Mouse (Mus musculus): ENCODE measurements around the gene Enox1. TPM values are rescaled to one million over a fixed set of nuclear protein-coding genes. Genes with fewer than 3 reads are reported as not detected.

The Enox1 gene
- total and polyA plus RNA-seq, 3 experiments: not detected

DNA sequence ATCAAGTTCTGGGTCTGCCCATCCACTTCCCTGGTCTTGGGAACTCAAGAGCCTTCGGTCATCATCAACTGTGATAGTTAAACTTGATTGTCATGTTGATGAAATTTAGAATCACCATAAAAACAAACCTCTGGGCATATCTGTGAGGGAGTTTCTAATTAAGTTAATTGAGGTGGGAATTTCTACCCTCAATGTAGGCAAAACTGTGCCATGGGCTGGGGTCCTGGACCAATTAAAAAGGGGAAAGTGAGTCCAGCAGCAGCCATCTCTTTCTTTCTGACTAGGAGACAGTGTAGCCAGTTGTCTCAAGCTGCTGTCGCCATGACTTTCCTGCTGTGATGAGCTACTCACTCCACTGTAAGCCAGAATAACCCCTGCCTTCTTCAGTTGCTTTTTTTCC is 335.2 kb downstream of the Enox1 start:
- no peaks in the 10 kb centered on the region for H3K79me2 ChIP-seq (replicated peaks; ENCODE audit: control insufficient read depth, extremely low read depth, insufficient read depth, poor library complexity, severe bottlenecking)
- peaks cover 75% of the 10 kb centered on the region for H3K9me3 ChIP-seq (replicated peaks; ENCODE audit: low read length)
- H3K27ac ChIP-seq (ENCODE audit: insufficient read depth, low read depth): no peak overlapping the region
- H3K4me1 ChIP-seq (ENCODE audit: control insufficient read depth in 1 of 2, insufficient read depth in 2 of 2): no peaks in the 10 kb centered on the region
- H3K9ac ChIP-seq (ENCODE audit: insufficient read depth, low read depth): no peak overlapping the region
- TF ChIP-seq GABPA (IDR thresholded peaks at IDR 0.05; ENCODE audit: insufficient replicate concordance, low read depth, low read length) (no peak), CHD1 (IDR thresholded peaks at IDR 0.05; ENCODE audit: low read depth, low read length) (no peak), MAX (IDR thresholded peaks at IDR 0.05; ENCODE audit: low read length) (no peak), HCFC1 (IDR thresholded peaks at IDR 0.05; ENCODE audit: low read depth, low read length) (no peak), ELF1 (IDR thresholded peaks at IDR 0.05; ENCODE audit: low read depth, low read length) (no peak), ETS1 (conservative IDR thresholded peaks at IDR 0.05; ENCODE audit: low read depth, low read length) (no peak), POLR2A (IDR thresholded peaks at IDR 0.05; ENCODE audit: low read depth, low read length) (no peak), EP300 (IDR thresholded peaks at IDR 0.05; ENCODE audit: low read length) (no peak), USF2 (conservative IDR thresholded peaks at IDR 0.05; ENCODE audit: low read depth, low read length) (no peak), CHD2 (IDR thresholded peaks at IDR 0.05; ENCODE audit: low read length) (no peak), USF1 (IDR thresholded peaks at IDR 0.05; ENCODE audit: low read depth, low read length) (no peak), SMC3 (IDR thresholded peaks at IDR 0.05; ENCODE audit: low read depth, low read length) (no peak), NELFE (IDR thresholded peaks at IDR 0.05; ENCODE audit: low read depth, low read length) (no peak), IRF4 (IDR thresholded peaks at IDR 0.05; ENCODE audit: low read depth, low read length) (no peak), MEF2A (IDR thresholded peaks at IDR 0.05; ENCODE audit: borderline replicate concordance, low read depth, low read length) (no peak), CTCF (conservative IDR thresholded peaks at IDR 0.05 in 1 of 2, IDR thresholded peaks at IDR 0.05 in 1 of 2; ENCODE audit: low read depth in 2 of 2, low read length in 2 of 2) (no peak)
- dilution Hi-C loops (cut with MboI; ENCODE audit: extremely low pct_ligation_motif_present, extremely low pct_unique_long_range_greater_than_20kb, low sequenced_read_pairs) (no loop called here), in situ Hi-C loops (cut with MboI; ENCODE audit: low pct_ligation_motif_present, low pct_unique_long_range_greater_than_20kb, low sequenced_read_pairs) (no loop called here)
- H3K4me3 ChIP-seq (replicated peaks in 1 of 3; ENCODE audit: low read depth in 2 of 3, low read length in 2 of 3, poor library complexity in 1 of 3): no peak overlapping the region
- H3K4me2 ChIP-seq (ENCODE audit: insufficient read depth, low read depth, poor library complexity, severe bottlenecking): no peak overlapping the region
- DNase-seq (ENCODE audit: extremely low read depth): no peak
- no peaks in the 10 kb centered on the region for H3K36me3 ChIP-seq (replicated peaks in 1 of 2; ENCODE audit: control insufficient read depth in 1 of 2, insufficient read depth in 1 of 2, low read length in 1 of 2)
- no peaks in the 10 kb centered on the region for H3K27me3 ChIP-seq (replicated peaks)

DNA sequence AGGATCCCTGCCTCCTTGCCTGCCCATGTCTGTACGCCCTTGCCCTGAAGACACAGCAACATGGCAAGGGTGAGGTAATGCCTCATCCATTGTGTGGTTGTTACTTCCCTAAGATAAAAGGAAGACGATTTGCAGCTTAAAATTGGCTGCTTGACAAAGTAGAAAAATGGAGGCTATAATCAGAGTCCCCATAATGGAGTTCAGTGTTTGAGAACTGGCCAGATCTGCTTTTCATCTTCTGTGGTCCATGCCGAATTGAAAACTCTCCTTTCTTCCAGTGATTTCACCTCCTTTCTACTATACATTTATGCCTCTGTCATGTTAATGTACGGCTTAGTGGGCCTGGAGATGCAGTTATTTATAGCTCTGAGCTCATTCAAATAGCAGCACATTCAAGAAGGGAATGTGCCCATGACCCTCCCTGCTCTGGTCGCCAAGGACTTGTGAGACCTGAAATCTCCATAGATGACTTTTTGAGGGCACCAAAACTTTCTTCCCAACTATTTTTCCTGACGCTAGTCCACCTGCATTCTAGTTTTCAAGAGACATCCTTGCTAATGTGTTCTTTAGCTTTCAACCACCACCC is 343.5 kb downstream of the Enox1 start:
- TF ChIP-seq MAZ (IDR thresholded peaks at IDR 0.05; ENCODE audit: low read depth, low read length) (no peak), TBP (conservative IDR thresholded peaks at IDR 0.05; ENCODE audit: low read depth, low read length) (no peak), ZMIZ1 (IDR thresholded peaks at IDR 0.05; ENCODE audit: low read depth, low read length) (no peak), MYC (IDR thresholded peaks at IDR 0.05; ENCODE audit: low read depth, low read length) (no peak), POLR2AphosphoS2 (IDR thresholded peaks at IDR 0.05; ENCODE audit: low read depth, low read length) (no peak), ZKSCAN1 (IDR thresholded peaks at IDR 0.05; ENCODE audit: borderline replicate concordance, low read depth, low read length) (no peak), EP300 (IDR thresholded peaks at IDR 0.05; ENCODE audit: low read length) (no peak), ZNF384 (IDR thresholded peaks at IDR 0.05; ENCODE audit: low read depth, low read length) (no peak), KAT2A (IDR thresholded peaks at IDR 0.05; ENCODE audit: insufficient replicate concordance, low read length) (no peak), MXI1 (IDR thresholded peaks at IDR 0.05; ENCODE audit: low read depth, low read length) (no peak)
- H3K27ac ChIP-seq (ENCODE audit: insufficient read depth, low read depth): no peak overlapping the region
- no peaks in the 10 kb centered on the region for H3K79me2 ChIP-seq (replicated peaks; ENCODE audit: control insufficient read depth, extremely low read depth, insufficient read depth, poor library complexity, severe bottlenecking)
- in situ Hi-C loops (cut with MboI; ENCODE audit: low pct_ligation_motif_present, low pct_unique_long_range_greater_than_20kb, low sequenced_read_pairs) (no loop called here), dilution Hi-C loops (cut with MboI; ENCODE audit: extremely low pct_ligation_motif_present, extremely low pct_unique_long_range_greater_than_20kb, low sequenced_read_pairs) (no loop called here)
- H3K4me3 ChIP-seq (replicated peaks in 1 of 3; ENCODE audit: low read depth in 2 of 3, low read length in 2 of 3, poor library complexity in 1 of 3): no peak overlapping the region
- peaks cover 66% of the 10 kb centered on the region for H3K9me3 ChIP-seq (replicated peaks; ENCODE audit: low read length)
- no peak for DNase-seq (ENCODE audit: extremely low read depth)
- no peak overlapping the region for H3K9ac ChIP-seq (ENCODE audit: insufficient read depth, low read depth)
- no peaks in the 10 kb centered on the region for H3K4me1 ChIP-seq (ENCODE audit: control insufficient read depth in 1 of 2, insufficient read depth in 2 of 2)
- no peaks in the 10 kb centered on the region for H3K27me3 ChIP-seq (replicated peaks)
- no peaks in the 10 kb centered on the region for H3K36me3 ChIP-seq (replicated peaks in 1 of 2; ENCODE audit: control insufficient read depth in 1 of 2, insufficient read depth in 1 of 2, low read length in 1 of 2)
- no peak overlapping the region for H3K4me2 ChIP-seq (ENCODE audit: insufficient read depth, low read depth, poor library complexity, severe bottlenecking)
